ENCODE assay signal across 8 mouse cellular contexts in genomic region chr11:77953671-77954070, GRCm38 (mm10). TPM values are rescaled to one million over a fixed set of nuclear protein-coding genes. Genes with fewer than 3 reads are reported as not detected.
DNase-seq lines count a peak whose midpoint lies in the region; ATAC-seq and TF ChIP-seq lines count a peak whose summit lies in the region.

No protein-coding gene starts in this region.

- H3K4me1 ChIP-seq in intestine, postnatal 0 days (replicated peaks; ENCODE audit: control insufficient read depth, insufficient read depth, low read length): no peaks in the 10 kb centered on the region
- H3K4me1 ChIP-seq in intestine, embryonic 16.5 days (ENCODE audit: control insufficient read depth, insufficient read depth, low read length): no peaks in the 10 kb centered on the region
- H3K4me1 ChIP-seq in G1E (ENCODE audit: insufficient read depth, low read depth, low read length): peaks cover 35% of the 10 kb centered on the region

- H3K36me3 ChIP-seq in intestine, postnatal 0 days (ENCODE audit: control insufficient read depth, insufficient read depth): no peaks in the 10 kb centered on the region
- H3K36me3 ChIP-seq in intestine, embryonic 16.5 days (ENCODE audit: control insufficient read depth, insufficient read depth, low read length): no peaks in the 10 kb centered on the region
- no peaks in the 10 kb centered on the region for H3K36me3 ChIP-seq in G1E (replicated peaks)

- 44% methylated on average over 9 of the region's 9 CpGs for WGBS in intestine, postnatal 0 days
- 39% methylated on average over 9 of the region's 9 CpGs for WGBS in intestine, embryonic 16.5 days

- no peak for DNase-seq in G1E (ENCODE audit: low spot score)
- DNase-seq in mesoderm, embryonic 11.5 days (ENCODE audit: low read depth, low spot score): peak; percentile 45
- no peak for DNase-seq in frontal cortex, postnatal 36 days (ENCODE audit: low spot score in 2 of 2)
- DNase-seq in c-Kit-positive CD71-positive TER-119-positive erythroid progenitor cells, embryonic 14.5 days (ENCODE audit: low spot score): no peak
- DNase-seq in gastrocnemius, adult 8-10 months (ENCODE audit: low spot score in 2 of 2): no peak

- H3K9ac ChIP-seq in intestine, postnatal 0 days (ENCODE audit: low read depth, low read length): no peak overlapping the region
- H3K9ac ChIP-seq in intestine, embryonic 16.5 days (ENCODE audit: low read depth, low read length): no peak overlapping the region

- H3K4me3 ChIP-seq in intestine, postnatal 0 days (ENCODE audit: low read depth, low read length): no peak overlapping the region
- no peak overlapping the region for H3K4me3 ChIP-seq in intestine, embryonic 16.5 days (ENCODE audit: low read length)
- H3K4me3 ChIP-seq in G1E (ENCODE audit: low read depth, low read length): no peak overlapping the region

- H3K27me3 ChIP-seq in intestine, postnatal 0 days (replicated peaks; ENCODE audit: control insufficient read depth, insufficient read depth, low read length): peaks cover 8% of the 10 kb centered on the region; the same call in 1 of the 2 replicates
- peaks cover 3% of the 10 kb centered on the region; the same call in 1 of the 2 replicates for H3K27me3 ChIP-seq in intestine, embryonic 16.5 days (replicated peaks; ENCODE audit: control insufficient read depth, insufficient read depth, low read length)
- H3K27me3 ChIP-seq in G1E (ENCODE audit: insufficient read depth, low read length): peaks cover 66% of the 10 kb centered on the region

- no peak overlapping the region for H3K27ac ChIP-seq in intestine, postnatal 0 days (ENCODE audit: low read depth, low read length)
- no peak overlapping the region for H3K27ac ChIP-seq in intestine, embryonic 16.5 days (ENCODE audit: low read length)

- no peak overlapping the region for H3K4me2 ChIP-seq in intestine, postnatal 0 days (replicated peaks; ENCODE audit: low read depth)
- no peak overlapping the region for H3K4me2 ChIP-seq in intestine, embryonic 16.5 days (ENCODE audit: low read depth, low read length)

- TF ChIP-seq CTCF in intestine, postnatal 0 days (IDR thresholded peaks at IDR 0.05; ENCODE audit: low read depth): peak; percentile 79
- peak; percentile 90 for TF ChIP-seq CTCF in G1E (IDR thresholded peaks at IDR 0.05; ENCODE audit: low read depth, low read length)

- H3K9me3 ChIP-seq in intestine, postnatal 0 days (ENCODE audit: control insufficient read depth): no peaks in the 10 kb centered on the region
- no peaks in the 10 kb centered on the region for H3K9me3 ChIP-seq in intestine, embryonic 16.5 days (ENCODE audit: control insufficient read depth, low read length)
- 0 out of 2 replicates have a peak, but pooled peaks cover 2% of the 10 kb centered on the region for H3K9me3 ChIP-seq in G1E (replicated peaks)

- no peak for ATAC-seq in intestine, postnatal 0 days
- ATAC-seq in intestine, embryonic 16.5 days: no peak
- ATAC-seq in G1E (ENCODE audit: extremely low read depth, insufficient number of reproducible peaks, low FRiP score, poor library complexity, severe bottlenecking): no peak
- ATAC-seq in erythroblast, adult 5-6 weeks (replicated peaks; ENCODE audit: low FRiP score, poor library complexity, severe bottlenecking): 0 out of 2 replicates have a peak, but pooled peaks have one; percentile 48

RNA-seq across cellular contexts. Expression of gene Sez6, which starts 23.1 kb away (rescaled TPM):
- 0.77 and 0.80 TPM in 2 replicates for polyA plus RNA-seq in intestine, postnatal 0 days (2015; fragmentation: Nextera tagmentation; extraction: Ambion mirVana)
- 0.48 and 0.56 TPM in 2 replicates for polyA plus RNA-seq in intestine, embryonic 16.5 days (2015; fragmentation: Nextera tagmentation; extraction: Ambion mirVana)
- total RNA-seq in G1E (2014; fragmentation: Nextera tagmentation) (not detected in 2 replicates), G1E (2017) (0.11 TPM in 1 of 2 replicates, not detected in the other)
- 0.03 and 0.10 TPM in 2 replicates for polyA plus RNA-seq in G1E (2012)
- not detected in 2 replicates for total RNA-seq in erythroblast, adult 5-6 weeks (2015; ENCODE audit: low replicate concordance)
- not detected in 2 replicates for total RNA-seq in erythroblast, adult 5-6 weeks (2017; ENCODE audit: low replicate concordance)
- under 1 TPM in 3 of 4 experiments, not detected in 1; 0.21 to 0.29 (median 0.24) TPM for total RNA-seq in gastrocnemius, adult 8-10 months (2022)

RNA-seq across cellular contexts. Expression of gene Phf12, which starts 28.9 kb away (rescaled TPM):
- 7.2 and 8.4 TPM in 2 replicates for polyA plus RNA-seq in intestine, postnatal 0 days (2015; fragmentation: Nextera tagmentation; extraction: Ambion mirVana)
- 9.4 and 9.5 TPM in 2 replicates for polyA plus RNA-seq in intestine, embryonic 16.5 days (2015; fragmentation: Nextera tagmentation; extraction: Ambion mirVana)
- total RNA-seq in G1E (2014; fragmentation: Nextera tagmentation) (157 and 172 TPM in 2 replicates), G1E (2017) (23.0 and 24.7 TPM in 2 replicates)
- polyA plus RNA-seq in G1E (2012): 212 and 215 TPM in 2 replicates
- total RNA-seq in erythroblast, adult 5-6 weeks (2015; ENCODE audit: low replicate concordance): 19.9 and 24.2 TPM in 2 replicates
- total RNA-seq in erythroblast, adult 5-6 weeks (2017; ENCODE audit: low replicate concordance): 9.8 and 11.5 TPM in 2 replicates
- 10 to 100 TPM; 13.1 to 15.1 (median 13.8) TPM for total RNA-seq in gastrocnemius, adult 8-10 months (2022)

RNA-seq across cellular contexts. Expression of gene Pipox, which starts 59.8 kb away (rescaled TPM):
- polyA plus RNA-seq in intestine, postnatal 0 days (2015; fragmentation: Nextera tagmentation; extraction: Ambion mirVana): 45.7 and 57.1 TPM in 2 replicates
- 55.9 and 65.6 TPM in 2 replicates for polyA plus RNA-seq in intestine, embryonic 16.5 days (2015; fragmentation: Nextera tagmentation; extraction: Ambion mirVana)
- total RNA-seq in G1E (2014; fragmentation: Nextera tagmentation) (not detected in 2 replicates), G1E (2017) (0.17 TPM in 1 of 2 replicates, not detected in the other)
- polyA plus RNA-seq in G1E (2012): not detected in 2 replicates
- not detected in 2 replicates for total RNA-seq in erythroblast, adult 5-6 weeks (2015; ENCODE audit: low replicate concordance)
- total RNA-seq in erythroblast, adult 5-6 weeks (2017; ENCODE audit: low replicate concordance): not detected in 2 replicates
- total RNA-seq in gastrocnemius, adult 8-10 months (2022): not detected
